Mouse (Mus musculus) cerebellum, postnatal 4 days (tissue): ENCODE results near the gene St3gal6.

Source experiments
- DNase-seq, 2 experiments: peaks; one replicate each; pipeline ENCODE4 v3.0.0; 2022; ENCODE audit warnings: low spot score in 2 of 2, mixed read lengths in 1 of 2

St3gal6 gene

GRCm38 (mm10) chr16:58521182-58521581, 2.9 kb downstream of the St3gal6 start:
- DNase-seq: no peak

- DNase-seq: no peak
Observed at GRCm38 (mm10) chr16:58520457-58520856, 3.6 kb downstream of the St3gal6 start.

DNA sequence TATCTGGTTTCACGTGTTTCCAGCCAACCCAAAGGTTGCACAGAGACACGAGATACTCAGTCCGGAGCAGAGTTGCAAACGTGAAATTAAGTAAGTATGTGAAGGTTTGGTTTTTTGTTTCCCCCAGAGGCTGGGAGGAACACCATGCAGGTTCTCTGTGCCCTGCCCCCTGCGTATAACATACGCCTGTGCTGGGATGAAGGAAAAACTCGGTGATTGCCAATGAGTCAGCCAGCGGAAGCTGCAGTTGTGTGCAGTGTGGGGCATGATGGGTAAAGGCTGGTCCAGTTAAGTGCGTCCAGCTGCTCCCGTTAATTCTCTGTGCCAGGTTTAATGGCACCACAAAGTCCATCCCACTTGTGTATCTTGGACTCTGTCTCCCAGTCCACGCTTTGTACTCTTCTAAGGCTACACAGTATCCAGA, 4.4 kb downstream of the St3gal6 start:
- no peak for DNase-seq

DNA sequence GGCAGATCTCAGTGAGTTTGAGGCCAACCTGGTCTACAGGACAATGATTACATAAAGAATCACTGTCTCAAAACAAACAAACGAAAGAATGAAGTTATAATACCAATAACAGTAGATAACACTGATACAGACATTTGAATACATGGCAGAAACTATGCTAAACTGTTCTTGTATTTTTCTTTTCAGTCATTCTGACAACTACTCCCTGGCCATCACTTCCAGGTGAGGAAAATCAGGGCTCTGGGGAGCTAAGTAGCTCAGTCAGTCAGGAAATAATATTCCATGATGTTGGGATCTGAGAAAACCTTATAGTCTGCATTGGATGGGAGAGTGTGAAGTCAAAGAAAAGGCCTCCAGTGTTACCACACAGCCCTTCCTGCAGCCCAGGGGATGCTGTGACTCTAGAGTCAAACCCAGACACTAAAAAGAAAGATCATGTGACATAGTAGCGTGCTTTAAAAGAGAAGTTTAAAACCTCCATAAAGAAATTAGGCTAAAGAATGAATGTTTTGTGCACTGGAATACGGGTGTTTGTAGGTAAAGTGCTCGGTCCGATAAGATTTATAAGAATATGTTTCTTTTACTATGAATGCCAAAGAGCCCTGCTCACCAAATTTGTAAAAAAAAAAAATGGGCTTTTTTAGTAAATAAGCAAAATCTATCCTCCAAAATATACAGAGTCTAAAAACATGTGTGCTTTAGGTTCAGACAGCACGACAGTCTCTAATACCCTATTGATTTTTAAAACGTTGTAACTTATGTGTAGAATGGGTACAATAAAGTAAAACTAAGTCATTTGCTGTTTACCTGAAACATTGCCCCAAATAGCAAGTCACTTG, 6.9 kb downstream of the St3gal6 start:
- DNase-seq: no peak

DNA sequence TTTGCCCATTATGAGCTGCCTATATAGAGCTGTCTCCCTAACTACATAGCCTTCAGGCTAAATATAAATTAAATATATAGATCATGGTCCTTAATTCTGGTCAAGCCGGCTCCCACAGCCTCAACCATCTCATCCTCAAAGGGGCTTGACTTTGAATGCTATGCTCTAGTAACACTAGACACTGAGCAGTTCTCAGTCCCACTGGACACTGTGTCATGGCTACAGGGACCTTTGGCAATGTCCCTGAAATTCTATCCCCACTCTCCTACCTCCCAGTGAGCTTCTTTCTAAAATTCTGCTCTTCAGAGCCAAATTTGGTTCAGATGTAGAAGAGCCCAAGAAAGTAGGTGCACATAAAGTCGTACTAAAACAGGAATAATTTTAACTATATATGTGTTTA, 7.9 kb downstream of the St3gal6 start:
- DNase-seq: no peak

GRCm38 (mm10) chr16:58514565-58514964, 9.5 kb downstream of the St3gal6 start:
- DNase-seq: no peak

DNA sequence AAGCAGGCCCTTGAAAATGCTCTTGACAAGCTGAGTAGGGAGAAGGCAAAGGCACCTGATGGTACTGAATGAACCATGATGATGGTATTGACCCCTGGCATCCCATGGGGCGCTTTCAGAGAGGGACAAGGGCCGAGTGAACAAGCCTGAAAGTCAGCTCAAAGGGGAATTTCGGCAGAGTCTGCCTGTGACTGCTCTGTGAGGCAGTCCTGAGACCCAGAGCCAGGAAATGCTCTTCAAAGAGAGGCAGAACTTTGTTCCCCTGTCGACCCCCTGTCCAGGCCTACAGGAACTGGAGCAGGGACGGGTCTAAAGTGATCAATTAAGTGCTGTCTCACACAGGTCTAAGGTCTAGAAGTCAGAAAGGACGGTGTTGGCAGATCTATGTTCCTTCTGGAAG, 10.3 kb downstream of the St3gal6 start:
- no peak for DNase-seq

DNA sequence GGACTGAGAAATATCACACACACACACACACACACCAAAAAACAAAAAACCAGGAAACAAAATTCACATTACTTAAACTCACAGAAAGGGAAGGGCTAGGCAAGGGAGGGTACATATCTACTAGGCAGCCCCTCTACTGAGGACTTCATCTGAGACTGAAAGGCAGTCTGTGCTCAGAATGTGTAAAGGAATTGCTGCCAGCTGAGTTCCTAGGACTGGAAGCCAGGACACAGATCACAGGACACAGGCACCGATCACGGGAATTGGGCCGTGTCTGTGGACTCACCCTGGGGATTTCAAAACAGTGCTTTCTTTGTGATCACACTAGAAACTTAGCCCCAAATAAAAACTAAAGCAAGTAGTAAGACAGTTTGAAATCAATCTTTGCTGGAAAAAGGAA, 11.2 kb downstream of the St3gal6 start:
- no peak for DNase-seq

GRCm38 (mm10) chr16:58512181-58512761, 11.8 kb downstream of the St3gal6 start:
- no peak for DNase-seq

DNA sequence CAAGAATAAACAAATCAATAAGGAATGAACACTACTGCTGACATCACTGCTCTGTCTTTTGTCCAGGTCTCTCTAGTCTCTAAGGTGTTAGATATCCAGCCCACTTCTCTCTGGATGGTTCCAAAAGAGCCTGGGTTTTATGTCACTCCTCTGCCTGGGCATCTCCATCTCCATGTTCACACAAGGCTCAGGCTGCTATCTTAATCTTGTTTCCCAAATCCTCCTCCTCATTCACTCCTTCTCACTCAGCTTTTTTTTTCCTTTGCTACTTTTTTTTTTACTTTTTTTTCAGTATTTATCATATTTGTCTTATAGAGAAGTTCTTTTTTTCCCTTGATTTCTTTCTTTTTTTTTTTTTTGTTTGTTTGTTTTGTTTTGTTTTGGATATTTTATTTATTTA, 19.1 kb downstream of the St3gal6 start:
- DNase-seq: no peak

DNA sequence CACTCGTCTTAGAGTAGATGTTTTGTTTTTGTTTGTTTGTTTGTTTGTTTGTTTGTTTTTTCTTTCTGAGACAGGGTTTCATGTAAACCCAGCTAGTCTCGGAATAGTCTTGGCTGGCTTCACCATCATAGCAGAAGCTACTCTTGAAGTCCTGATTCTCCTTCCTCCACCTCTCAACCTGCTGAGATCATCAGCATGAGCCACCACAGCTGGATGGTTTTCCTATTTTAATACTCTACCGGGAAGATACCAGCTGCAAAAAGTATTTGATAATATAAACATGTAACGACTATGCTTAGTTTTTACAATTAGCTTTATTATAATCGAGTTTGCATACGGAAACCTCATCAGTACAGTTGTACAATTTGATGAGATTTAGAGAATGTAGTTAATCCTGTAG, 21.5 kb downstream of the St3gal6 start:
- no peak for DNase-seq

DNA sequence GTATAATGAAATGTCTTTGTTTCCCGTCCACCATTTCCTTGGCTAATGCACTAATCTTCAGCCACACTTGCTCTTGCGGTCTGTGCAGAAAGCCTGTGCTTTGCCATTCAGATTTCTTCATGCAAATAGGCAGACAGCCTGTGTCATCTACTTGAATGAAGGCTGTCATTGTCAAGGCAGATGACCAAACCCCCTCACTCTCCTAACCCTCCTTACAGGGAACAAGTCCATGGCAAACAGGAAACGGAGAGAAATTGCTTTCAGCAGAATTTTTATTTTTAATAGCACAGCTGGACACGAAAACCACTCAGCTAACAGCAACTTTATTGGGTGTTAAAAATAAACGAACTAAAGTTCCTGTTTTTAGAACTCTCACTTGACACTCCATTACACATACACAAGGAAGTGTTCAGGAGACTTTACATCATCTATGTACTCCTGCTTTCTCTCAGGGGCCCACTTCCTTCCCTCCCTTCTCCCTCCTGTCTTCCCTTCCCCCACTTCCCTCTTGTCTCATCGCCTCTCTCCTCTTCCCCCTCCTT, 22.2 kb downstream of the St3gal6 start:
- DNase-seq: no peak

GRCm38 (mm10) chr16:58499650-58500049, 24.4 kb downstream of the St3gal6 start:
- no peak for DNase-seq

- DNase-seq: no peak
Observed at GRCm38 (mm10) chr16:58499172-58499584, 24.9 kb downstream of the St3gal6 start.

DNA sequence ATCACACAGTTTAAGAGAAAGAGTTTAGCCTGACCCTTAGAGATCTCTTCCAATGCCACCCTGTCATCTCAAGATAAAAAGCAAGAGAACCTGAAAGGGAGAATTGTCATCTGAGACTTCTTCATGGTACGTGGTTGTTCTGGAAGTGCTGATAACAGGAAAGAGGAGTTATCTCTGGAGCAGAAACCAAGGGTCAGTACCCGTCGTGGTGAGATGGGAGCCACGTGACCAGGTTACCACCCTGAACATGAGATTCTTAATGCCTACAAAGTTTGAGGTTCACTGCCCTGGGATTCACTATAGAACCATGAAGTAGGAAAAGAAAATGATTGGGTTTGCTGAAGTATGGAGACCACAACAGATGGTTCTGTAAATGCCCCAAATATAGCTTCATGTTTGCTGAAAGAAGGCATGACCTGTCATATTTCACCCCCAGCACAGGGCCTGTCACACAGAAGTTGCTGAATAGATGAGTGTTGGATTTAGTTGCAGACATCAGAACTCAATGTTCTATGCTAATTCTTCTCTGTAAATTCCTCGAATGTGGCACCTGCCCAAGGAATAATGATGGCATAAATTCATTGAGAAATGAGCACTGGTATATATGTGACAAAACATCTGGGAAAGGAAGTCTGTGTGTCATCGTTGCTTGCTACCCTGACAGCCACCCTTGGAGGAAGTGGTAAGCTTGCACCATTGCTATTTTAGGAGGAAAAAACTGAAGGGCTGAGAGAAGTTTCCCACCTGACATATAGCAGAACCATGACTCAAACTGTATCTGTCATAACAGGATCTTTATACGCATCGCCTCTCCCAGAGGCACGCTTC, 25.9 kb downstream of the St3gal6 start:
- DNase-seq: no peak

GRCm38 (mm10) chr16:58496791-58497190, 27.3 kb downstream of the St3gal6 start:
- DNase-seq: no peak

DNA sequence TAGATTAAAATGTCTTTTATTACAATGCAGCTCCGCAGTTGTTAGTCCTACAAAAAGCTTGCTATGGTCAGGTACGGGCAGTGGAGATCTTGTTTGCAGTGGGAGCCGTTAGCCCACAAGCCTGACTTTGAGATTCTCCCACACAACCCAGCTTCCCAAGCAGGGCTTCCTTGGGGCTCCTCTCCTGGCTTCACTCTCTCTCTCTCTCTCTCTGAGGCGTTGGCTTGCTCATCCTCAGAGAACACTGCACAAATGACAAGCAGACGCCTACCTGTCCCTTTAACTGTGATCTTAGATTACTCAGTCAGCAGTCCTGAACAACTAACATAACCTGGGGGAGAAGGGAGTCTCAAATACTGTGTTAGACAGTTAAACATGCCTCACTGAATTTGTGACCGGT, 36.2 kb downstream of the St3gal6 start:
- DNase-seq: no peak

DNA sequence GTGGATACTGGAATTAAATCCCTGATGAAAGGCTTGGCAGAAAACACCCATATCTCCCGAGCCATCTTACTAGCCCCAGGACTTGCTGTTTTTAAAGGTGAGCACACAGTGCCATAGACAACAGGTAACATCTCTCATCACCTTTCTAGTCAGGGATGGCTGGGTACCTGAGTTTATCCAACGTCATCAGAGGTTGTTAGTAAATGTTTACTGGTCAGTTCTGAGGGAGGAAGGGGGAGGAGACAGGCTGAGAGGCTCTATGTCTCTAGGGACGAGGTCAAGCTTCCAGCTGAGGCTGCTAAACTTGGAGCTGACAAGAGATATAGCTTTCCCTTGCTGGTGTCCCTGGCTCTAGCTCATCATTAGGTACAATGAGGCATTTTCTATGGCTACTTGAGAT, 41.7 kb downstream of the St3gal6 start:
- DNase-seq: no peak

DNA sequence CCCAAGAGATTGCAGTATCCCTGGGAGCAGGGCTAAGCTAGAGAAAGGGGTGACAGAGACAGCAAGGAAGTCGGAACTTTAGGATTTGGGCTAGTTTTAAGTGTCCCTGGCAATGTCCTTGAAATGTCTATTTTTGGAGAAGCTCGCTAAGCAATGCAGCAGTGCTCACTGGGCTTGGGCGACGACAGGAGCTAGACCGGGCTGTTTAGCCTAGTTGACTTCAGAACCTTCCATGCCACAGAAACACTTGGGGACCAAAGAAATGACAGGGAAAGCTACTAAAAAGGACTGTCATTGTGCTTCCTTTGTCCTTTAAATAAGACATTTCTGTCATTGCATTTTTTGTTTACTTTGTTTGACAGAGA, 42.2 kb downstream of the St3gal6 start:
- DNase-seq: no peak

- DNase-seq: no peak
Observed at GRCm38 (mm10) chr16:58481219-58481905, 42.7 kb downstream of the St3gal6 start.

DNA sequence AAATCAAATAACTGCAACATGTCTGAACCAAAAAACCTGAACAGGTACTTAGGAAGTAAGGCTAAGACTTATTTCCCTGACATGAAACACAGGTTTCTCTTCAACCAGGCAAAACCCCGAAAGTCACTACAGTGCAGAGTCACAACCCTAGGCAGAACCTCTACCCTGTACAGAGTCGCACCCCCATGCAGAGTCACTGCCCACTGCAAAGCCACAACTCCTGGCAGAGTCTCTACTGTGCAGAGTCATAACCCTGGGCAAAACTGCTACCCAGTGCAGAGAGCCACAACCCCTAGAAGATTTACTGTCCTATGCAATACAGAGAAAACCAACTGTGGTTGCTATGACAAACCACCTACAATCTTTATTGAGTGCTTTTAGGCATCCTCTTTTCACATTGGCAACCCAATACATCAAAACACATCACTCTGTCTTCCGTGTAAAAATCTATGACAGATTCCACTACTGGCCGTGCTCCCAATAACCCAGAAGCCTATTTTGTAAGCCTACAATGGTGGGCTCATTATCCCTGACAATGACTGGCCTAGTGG, 44.1 kb downstream of the St3gal6 start:
- no peak for DNase-seq
